Mouse (Mus musculus) CH12F3 (cell line): ENCODE data around the gene Fam210b.

ENCODE experiments used
- in situ Hi-C: fragments of 300-500 bp; cut with MboI; formaldehyde crosslinking; loops from 2 replicates; pipeline ENCODE4 v1.14.3; 2020; ENCODE audit warnings: low sequenced_read_pairs

The Fam210b gene

GRCm38 (mm10) chr2:172399901-172400300 is 54.5 kb downstream of the Fam210b start:
- in situ Hi-C loops: no loop called here

- in situ Hi-C loops: no loop called here
These were observed 55.9 kb downstream of the Fam210b start for GRCm38 (mm10) chr2:172401116-172401825.

GRCm38 (mm10) chr2:172404239-172404638 is 58.9 kb downstream of the Fam210b start:
- in situ Hi-C loops: no loop called here

- in situ Hi-C loops: no loop called here
These were observed 59.6 kb downstream of the Fam210b start for GRCm38 (mm10) chr2:172405011-172405410.
